Mouse (Mus musculus): ENCODE measurements around the gene Gm8232. TPM values are rescaled to one million over a fixed set of nuclear protein-coding genes. Genes with fewer than 3 reads are reported as not detected.
"Not testable (repeated sequence)": the region's sequence is repeated elsewhere in the genome, so short reads cannot be mapped to it uniquely, and the experiment has no call there.

Gm8232 gene
- polyA plus RNA-seq (2012; rRNA removed) (not detected in 2 replicates), polyA plus RNA-seq (2014; fragmentation: Nextera tagmentation; extraction: Ambion mirVana) (not detected in 2 replicates)

GRCm38 (mm10) chr14:44433335-44433734 lies at the start of gene Gm8232:
Gene Gm8232 (plus strand): TSS chr14:44433635.
- 88% methylated on average over 2 of the region's 3 CpGs for WGBS
- H3K9me3 ChIP-seq (ENCODE audit: control insufficient read depth, low read length); H3K4me3 ChIP-seq (replicated peaks; ENCODE audit: low read length); DNase-seq (ENCODE audit: low spot score); H3K27me3 ChIP-seq (ENCODE audit: control insufficient read depth, insufficient read depth, low read length); H3K36me3 ChIP-seq (ENCODE audit: control insufficient read depth, insufficient read depth, low read length); H3K4me1 ChIP-seq (ENCODE audit: control insufficient read depth, insufficient read depth, low read length); H3K27ac ChIP-seq (replicated peaks; ENCODE audit: low read depth, low read length); H3K4me2 ChIP-seq (replicated peaks; ENCODE audit: low read depth, low read length, severe bottlenecking); ATAC-seq (ENCODE audit: low FRiP score, low read depth); H3K9ac ChIP-seq (ENCODE audit: low read depth, low read length, severe bottlenecking): not testable (repeated sequence)

DNA sequence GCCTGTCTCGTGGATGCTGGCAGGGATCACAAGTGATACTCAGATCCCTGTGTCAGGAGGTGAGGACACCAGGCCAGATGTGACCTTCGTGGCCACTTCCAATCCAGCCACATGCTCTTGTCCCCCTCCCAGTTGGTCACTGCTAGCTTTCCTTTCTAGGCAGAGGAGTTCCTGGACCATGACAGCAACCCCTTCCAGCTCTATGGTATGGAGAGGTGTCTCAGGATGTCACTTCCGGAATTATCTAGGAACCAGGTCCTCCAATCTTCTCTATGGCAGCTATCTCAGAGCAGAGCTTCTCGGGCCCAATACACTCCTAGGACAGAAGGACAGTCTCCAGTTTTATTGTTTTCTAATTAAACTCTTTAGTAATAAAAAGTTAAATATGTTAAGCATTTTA lies 49.2 kb upstream of the Gm8232 start:
- 81% methylated on average over 3 of the region's 4 CpGs for WGBS

DNA sequence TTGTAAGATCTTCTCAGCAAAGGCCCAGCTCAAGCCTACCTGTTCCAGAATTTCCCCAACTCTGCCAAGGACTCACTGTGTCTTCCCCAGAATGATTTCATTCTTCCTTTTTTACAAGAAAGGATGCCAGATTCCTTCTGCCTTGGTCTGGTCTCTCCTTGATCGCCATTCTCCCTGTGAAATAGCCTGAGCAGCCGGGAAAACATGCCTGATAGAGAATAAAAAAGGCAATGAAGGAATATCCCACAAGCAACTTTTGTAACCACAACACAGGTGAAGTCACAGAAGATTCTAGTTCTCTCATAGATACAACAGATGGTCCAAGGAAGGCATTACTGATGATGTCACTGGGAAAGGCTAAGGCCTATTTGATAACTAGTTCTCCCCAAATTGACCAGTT lies 22.8 kb upstream of the Gm8232 start, which contains the start of gene Gm3371:
Gene Gm3371 (minus strand): TSS at position 101 of the 400 bp plus-strand sequence.
- H3K27me3 ChIP-seq (ENCODE audit: control insufficient read depth, insufficient read depth, low read length); H3K4me3 ChIP-seq (replicated peaks; ENCODE audit: low read length); H3K9ac ChIP-seq (ENCODE audit: low read depth, low read length, severe bottlenecking); H3K4me2 ChIP-seq (replicated peaks; ENCODE audit: low read depth, low read length, severe bottlenecking); H3K27ac ChIP-seq (replicated peaks; ENCODE audit: low read depth, low read length); H3K9me3 ChIP-seq (ENCODE audit: control insufficient read depth, low read length); H3K4me1 ChIP-seq (ENCODE audit: control insufficient read depth, insufficient read depth, low read length); ATAC-seq (ENCODE audit: low FRiP score, low read depth); DNase-seq (ENCODE audit: low spot score); H3K36me3 ChIP-seq (ENCODE audit: control insufficient read depth, insufficient read depth, low read length): not testable (repeated sequence)
- no CpG with 5 or more reads among the region's 2 CpGs for WGBS

More for the DNA sequence above, 49.2 kb upstream of the Gm8232 start:
- H3K9me3 ChIP-seq (ENCODE audit: control insufficient read depth, low read length); H3K4me3 ChIP-seq (replicated peaks; ENCODE audit: low read length); ATAC-seq (ENCODE audit: low FRiP score, low read depth); H3K27ac ChIP-seq (replicated peaks; ENCODE audit: low read depth, low read length); H3K27me3 ChIP-seq (ENCODE audit: control insufficient read depth, insufficient read depth, low read length); H3K9ac ChIP-seq (ENCODE audit: low read depth, low read length, severe bottlenecking); H3K4me2 ChIP-seq (replicated peaks; ENCODE audit: low read depth, low read length, severe bottlenecking); H3K4me1 ChIP-seq (ENCODE audit: control insufficient read depth, insufficient read depth, low read length); DNase-seq (ENCODE audit: low spot score); H3K36me3 ChIP-seq (ENCODE audit: control insufficient read depth, insufficient read depth, low read length): not testable (repeated sequence)

Other genes with a start within 250 kb of the Gm8232 start
- gene Gm8212, start 236.0 kb upstream of the Gm8232 start, polyA plus RNA-seq (2012; rRNA removed): not detected in 2 replicates
- gene Gm8212, start 236.0 kb upstream of the Gm8232 start, polyA plus RNA-seq (2014; fragmentation: Nextera tagmentation; extraction: Ambion mirVana): not detected in 2 replicates
- not detected in 2 replicates for gene 4930503E14Rik, start 220.4 kb upstream of the Gm8232 start, polyA plus RNA-seq (2012; rRNA removed)
- gene 4930503E14Rik, start 220.4 kb upstream of the Gm8232 start, polyA plus RNA-seq (2014; fragmentation: Nextera tagmentation; extraction: Ambion mirVana): not detected in 2 replicates
- not detected in 2 replicates for gene Gm8220, start 148.1 kb upstream of the Gm8232 start, polyA plus RNA-seq (2012; rRNA removed)
- not detected in 2 replicates for gene Gm8220, start 148.1 kb upstream of the Gm8232 start, polyA plus RNA-seq (2014; fragmentation: Nextera tagmentation; extraction: Ambion mirVana)
- gene Gm5930, start 95.1 kb upstream of the Gm8232 start, polyA plus RNA-seq (2012; rRNA removed): not detected in 2 replicates
- gene Gm5930, start 95.1 kb upstream of the Gm8232 start, polyA plus RNA-seq (2014; fragmentation: Nextera tagmentation; extraction: Ambion mirVana): not detected in 2 replicates
- gene Gm8229, start 68.3 kb upstream of the Gm8232 start, polyA plus RNA-seq (2012; rRNA removed): not detected in 2 replicates
- not detected in 2 replicates for gene Gm8229, start 68.3 kb upstream of the Gm8232 start, polyA plus RNA-seq (2014; fragmentation: Nextera tagmentation; extraction: Ambion mirVana)
- not detected in 2 replicates for gene Gm3371, start 22.9 kb upstream of the Gm8232 start, polyA plus RNA-seq (2012; rRNA removed)
- gene Gm3371, start 22.9 kb upstream of the Gm8232 start, polyA plus RNA-seq (2014; fragmentation: Nextera tagmentation; extraction: Ambion mirVana): not detected in 2 replicates
- gene BC061237, start 58.8 kb downstream of the Gm8232 start, polyA plus RNA-seq (2012; rRNA removed): not detected in 2 replicates
- gene BC061237, start 58.8 kb downstream of the Gm8232 start, polyA plus RNA-seq (2014; fragmentation: Nextera tagmentation; extraction: Ambion mirVana): not detected in 2 replicates
- gene Gm17093, start 84.6 kb downstream of the Gm8232 start, polyA plus RNA-seq (2012; rRNA removed): not detected in 2 replicates
- not detected in 2 replicates for gene Gm17093, start 84.6 kb downstream of the Gm8232 start, polyA plus RNA-seq (2014; fragmentation: Nextera tagmentation; extraction: Ambion mirVana)
- gene Gm8247, start 149.5 kb downstream of the Gm8232 start, polyA plus RNA-seq (2012; rRNA removed): not detected in 2 replicates
- gene Gm8247, start 149.5 kb downstream of the Gm8232 start, polyA plus RNA-seq (2014; fragmentation: Nextera tagmentation; extraction: Ambion mirVana): not detected in 2 replicates
- gene Gm5624, start 194.3 kb downstream of the Gm8232 start, polyA plus RNA-seq (2012; rRNA removed): not detected in 2 replicates
- gene Gm5624, start 194.3 kb downstream of the Gm8232 start, polyA plus RNA-seq (2014; fragmentation: Nextera tagmentation; extraction: Ambion mirVana): not detected in 2 replicates